Mouse (Mus musculus) cerebellum, adult 2 months (tissue): Measurements from ENCODE around the gene Myo18a.

Source experiments
- CTCF ChIP-seq: fragments of 200-500 bp; IDR thresholded peaks from 2 replicates; pipeline ENCODE4 v1.5.1; 2011; ENCODE audit warnings: low read depth, mild to moderate bottlenecking, control low read depth, low read length, moderate library complexity, borderline replicate concordance; ENCODE audit not compliant: insufficient read depth
- POLR2A ChIP-seq: fragments of 200-500 bp; IDR thresholded peaks from 2 replicates; pipeline ENCODE4 v1.6.1; 2011; ENCODE audit warnings: low read length, control low read depth, borderline replicate concordance; ENCODE audit not compliant: insufficient read depth

DNA sequence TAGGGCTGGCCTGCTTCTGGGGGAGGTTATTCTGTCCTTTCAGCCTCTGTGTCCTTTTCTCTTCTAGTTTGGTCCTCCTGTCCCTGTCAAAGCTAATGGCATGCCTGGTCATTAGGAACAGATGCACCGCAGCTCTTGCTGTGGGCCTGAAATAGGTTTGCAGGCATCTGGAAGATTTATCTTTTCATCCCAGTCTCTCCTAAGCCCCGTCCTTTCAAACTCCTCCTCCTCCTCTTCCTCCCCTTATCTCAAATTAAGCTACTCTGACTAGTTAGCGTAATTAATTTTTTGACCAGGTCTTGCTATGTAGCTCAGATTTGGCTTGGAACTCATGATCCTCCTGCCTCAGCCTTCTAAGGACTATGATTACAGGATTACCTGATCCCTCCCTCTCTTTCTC, 9.6 kb upstream of the Myo18a start:
- TF ChIP-seq POLR2A (no peak), CTCF (no peak)
